ENCODE assay signal across 8 mouse cellular contexts in genomic region chr5:30709744-30710383, GRCm38 (mm10). TPM values are rescaled to one million over a fixed set of nuclear protein-coding genes. Genes with fewer than 3 reads are reported as not detected.
A peak's percentile ranks its signal among the peaks of the same experiment; 100 is the strongest.
DNase-seq lines count a peak whose midpoint lies in the region; ATAC-seq and TF ChIP-seq lines count a peak whose summit lies in the region.

No protein-coding gene starts in this region.

- intact Hi-C loops in left cerebral cortex, postnatal 14 days (cut with DNase I): loop anchor here (1.0 to 10.0 kb wide), 4 partner anchors 65 to 205 kb away; partner anchors contain the start of genes Agbl5 and Emilin1

- H3K27me3 ChIP-seq in embryonic facial prominence, embryonic 15.5 days: peaks cover 53% of the 10 kb centered on the region
- no peaks in the 10 kb centered on the region for H3K27me3 ChIP-seq in hindbrain, embryonic 15.5 days
- H3K27me3 ChIP-seq in stomach, postnatal 0 days (ENCODE audit: control insufficient read depth, insufficient read depth, low read length): peaks cover 8% of the 10 kb centered on the region; the same call in 1 of the 2 replicates

- WGBS in embryonic facial prominence, embryonic 15.5 days: 7% methylated on average over 13 of the region's 13 CpGs
- WGBS in hindbrain, embryonic 15.5 days: 5% methylated on average over 13 of the region's 13 CpGs
- WGBS in stomach, postnatal 0 days: 11% methylated on average over 12 of the region's 13 CpGs

- 0 out of 2 replicates have a peak overlapping the region, but pooled peaks have one; percentile 90 for H3K4me2 ChIP-seq in embryonic facial prominence, embryonic 15.5 days (replicated peaks)
- H3K4me2 ChIP-seq in hindbrain, embryonic 15.5 days: peak overlapping the region; percentile 82; the same call in 1 of the 2 replicates
- H3K4me2 ChIP-seq in stomach, postnatal 0 days (replicated peaks; ENCODE audit: low read depth): no peak overlapping the region

- DNase-seq in frontal cortex, adult 2 months (ENCODE audit: extremely low spot score in 1 of 2, low spot score in 1 of 2): peak; percentile 55 to 90
- peak; percentile 59 for DNase-seq in adrenal gland, postnatal 25 days
- DNase-seq in left cerebral cortex, postnatal 14 days (ENCODE audit: low spot score in 2 of 2): peak; percentile 81 to 87
- DNase-seq in natural killer cell, adult 2 months (ENCODE audit: low spot score in 2 of 2): peak; percentile 70 to 79
- peak; percentile 81 for DNase-seq in stomach, postnatal 0 days (ENCODE audit: low spot score)

- TF ChIP-seq CTCF in stomach, postnatal 0 days (IDR thresholded peaks at IDR 0.05; ENCODE audit: low read depth): peak; percentile 81

- no peak overlapping the region for H3K4me3 ChIP-seq in embryonic facial prominence, embryonic 15.5 days (replicated peaks)
- no peak overlapping the region; the same call in 1 of the 2 replicates for H3K4me3 ChIP-seq in hindbrain, embryonic 15.5 days
- H3K4me3 ChIP-seq in stomach, postnatal 0 days (ENCODE audit: low read depth, low read length): no peak overlapping the region

- H3K9me3 ChIP-seq in embryonic facial prominence, embryonic 15.5 days (replicated peaks): no peaks in the 10 kb centered on the region
- H3K9me3 ChIP-seq in hindbrain, embryonic 15.5 days: no peaks in the 10 kb centered on the region
- H3K9me3 ChIP-seq in stomach, postnatal 0 days (ENCODE audit: control insufficient read depth, low read length): no peaks in the 10 kb centered on the region

- TF ChIP-seq EP300 in stomach, postnatal 0 days (optimal IDR thresholded peaks at IDR 0.05): no peak

- H3K4me1 ChIP-seq in embryonic facial prominence, embryonic 15.5 days: peaks cover 27% of the 10 kb centered on the region
- peaks cover 12% of the 10 kb centered on the region for H3K4me1 ChIP-seq in hindbrain, embryonic 15.5 days (replicated peaks)
- H3K4me1 ChIP-seq in stomach, postnatal 0 days (replicated peaks; ENCODE audit: control insufficient read depth, insufficient read depth): 0 out of 2 replicates have a peak, but pooled peaks cover 2% of the 10 kb centered on the region

- H3K27ac ChIP-seq in embryonic facial prominence, embryonic 15.5 days (replicated peaks): no peak overlapping the region
- no peak overlapping the region for H3K27ac ChIP-seq in hindbrain, embryonic 15.5 days (replicated peaks)
- no peak overlapping the region for H3K27ac ChIP-seq in stomach, postnatal 0 days (replicated peaks)

- no peaks in the 10 kb centered on the region for H3K36me3 ChIP-seq in embryonic facial prominence, embryonic 15.5 days
- H3K36me3 ChIP-seq in hindbrain, embryonic 15.5 days: no peaks in the 10 kb centered on the region
- no peaks in the 10 kb centered on the region for H3K36me3 ChIP-seq in stomach, postnatal 0 days (ENCODE audit: control insufficient read depth, insufficient read depth, low read length)

- ATAC-seq in frontal cortex, adult (ENCODE audit: low TSS enrichment): no peak; the same call in 1 of the 2 replicates
- no peak for ATAC-seq in embryonic facial prominence, embryonic 15.5 days (ENCODE audit: insufficient number of reproducible peaks, low FRiP score, low TSS enrichment, low read depth)
- ATAC-seq in hindbrain, embryonic 15.5 days (ENCODE audit: low FRiP score, low read depth): no peak
- ATAC-seq in stomach, postnatal 0 days (ENCODE audit: low FRiP score, low TSS enrichment): peak; percentile 4; the same call in 1 of the 2 replicates

- H3K9ac ChIP-seq in embryonic facial prominence, embryonic 15.5 days: no peak overlapping the region
- H3K9ac ChIP-seq in hindbrain, embryonic 15.5 days: no peak overlapping the region
- H3K9ac ChIP-seq in stomach, postnatal 0 days (ENCODE audit: low read length): no peak overlapping the region

RNA-seq across cellular contexts. Expression of gene Dpysl5, which starts 1.5 kb away (rescaled TPM):
- polyA plus RNA-seq in frontal cortex, adult 2 months (2012; rRNA removed): 39.6 and 40.3 TPM in 2 replicates
- 0.57 and 1.3 TPM in 2 replicates for total RNA-seq in adrenal gland, postnatal 25 days (2021)
- 9.8 and 13.9 TPM in 2 replicates for polyA plus RNA-seq in embryonic facial prominence, embryonic 15.5 days (2015; fragmentation: Nextera tagmentation; extraction: Ambion mirVana)
- 208 and 265 TPM in 2 replicates for polyA plus RNA-seq in hindbrain, embryonic 15.5 days (2015; fragmentation: Nextera tagmentation; extraction: Ambion mirVana)
- 100 to 1,000 TPM; 102 to 111 TPM for total RNA-seq in left cerebral cortex, postnatal 14 days (2021)
- 1.7 and 2.3 TPM in 2 replicates for polyA plus RNA-seq in stomach, postnatal 0 days (2015; fragmentation: Nextera tagmentation; extraction: Ambion mirVana)

RNA-seq across cellular contexts. Expression of gene Cenpa, which starts 43.3 kb away (rescaled TPM):
- 3.5 and 4.3 TPM in 2 replicates for polyA plus RNA-seq in frontal cortex, adult 2 months (2012; rRNA removed)
- 15.1 and 19.2 TPM in 2 replicates for total RNA-seq in adrenal gland, postnatal 25 days (2021)
- 216 and 218 TPM in 2 replicates for polyA plus RNA-seq in embryonic facial prominence, embryonic 15.5 days (2015; fragmentation: Nextera tagmentation; extraction: Ambion mirVana)
- 52.3 and 66.5 TPM in 2 replicates for polyA plus RNA-seq in hindbrain, embryonic 15.5 days (2015; fragmentation: Nextera tagmentation; extraction: Ambion mirVana)
- total RNA-seq in left cerebral cortex, postnatal 14 days (2021): 1 to 10 TPM; 8.1 to 9.5 TPM
- polyA plus RNA-seq in stomach, postnatal 0 days (2015; fragmentation: Nextera tagmentation; extraction: Ambion mirVana): 58.1 and 79.9 TPM in 2 replicates

Comparison
In these comparisons a context has a peak if more than half of its experiments do, and no peak if none do; other contexts are left out.
1. RNA of gene Cenpa, which starts 43.3 kb away (polyA plus RNA-seq): 216 to 218 TPM in embryonic facial prominence, embryonic 15.5 days, 58.1 to 79.9 TPM in stomach, postnatal 0 days and 52.3 to 66.5 TPM in hindbrain, embryonic 15.5 days; 3.5 to 4.3 TPM in frontal cortex, adult 2 months; every median in the first group is over 10 times any median in the second.
2. Peak in every context shown above with its lines, with median percentiles within 50 percentile points of each other: DNase-seq.